In the genomic region with DNA sequence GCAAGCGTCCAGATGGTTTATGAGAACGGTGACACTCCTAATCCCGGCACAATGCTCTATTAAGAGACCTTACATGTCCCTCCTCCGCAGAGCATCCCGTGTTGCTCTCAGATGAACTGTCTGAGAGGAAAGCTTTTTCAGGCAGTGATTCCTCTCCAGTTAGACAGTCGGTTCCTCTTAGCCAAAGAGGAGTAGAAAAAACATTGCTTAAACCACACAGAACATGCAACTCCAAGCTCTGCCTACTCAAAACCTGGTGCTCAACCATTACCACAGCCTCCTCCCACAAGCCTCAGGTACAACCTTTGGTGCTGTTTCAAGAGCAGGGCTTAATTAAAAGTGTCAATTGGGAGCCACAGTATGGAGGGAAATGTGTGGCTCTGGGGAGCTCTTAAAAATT, we compare ENCODE assay signal across 27 mouse cellular contexts.
DNase-seq lines count a peak whose midpoint lies in the region; ATAC-seq lines count a peak whose summit lies in the region.
"Had no signal": no experiment of that assay in that cellular context is flagged by ENCODE, and none has a peak within 500 bp of the region (broad histone marks: within the 10 kb centered on the region; RNA-seq: fewer than 3 reads in every experiment).

No protein-coding gene starts in this region.

- ATAC-seq in hindbrain, embryonic 13.5 days (ENCODE audit: low FRiP score), result no peak
- no peak for ATAC-seq in hindbrain, embryonic 11.5 days (ENCODE audit: low FRiP score)
- ATAC-seq: forebrain, embryonic 14.5 days; liver, embryonic 12.5 days; liver, postnatal 0 days had no signal

- peaks cover 39% of the 10 kb centered on the region for H3K4me1 ChIP-seq in hindbrain, embryonic 13.5 days (replicated peaks)
- H3K4me1 ChIP-seq in hindbrain, embryonic 11.5 days (replicated peaks; ENCODE audit: control insufficient read depth, insufficient read depth, low read length), result no peaks in the 10 kb centered on the region
- H3K4me1 ChIP-seq: liver, embryonic 12.5 days; megakaryocyte, embryonic 14.5 days had no signal

- intact Hi-C loops in left cerebral cortex, postnatal 36 days (cut with DNase I), result loop anchor here (5.0 kb wide), 1 partner anchor 46 kb away; no protein-coding TSS in a partner anchor

- no peak for DNase-seq in hindbrain, embryonic 11.5 days (ENCODE audit: low spot score)
- peak; percentile 34 for DNase-seq in left cerebral cortex, adult 11 months (ENCODE audit: low spot score)
- DNase-seq in left cerebral cortex, postnatal 36 days (ENCODE audit: low spot score in 2 of 2), result no peak
- peak; percentile 34 for DNase-seq in retina, postnatal 1 day
- no peak for DNase-seq in retina, embryonic 14.5 days (ENCODE audit: low spot score)
- DNase-seq in telencephalon, adult 2 months (ENCODE audit: low read depth, low spot score), result peak; percentile 79
- DNase-seq in lung, postnatal 36 days, result no peak
- DNase-seq: adrenal gland, adult 8-10 months; cerebellum, adult 8-10 months; cerebellum, postnatal 25 days; gastrocnemius, adult 2 months; gastrocnemius, postnatal 36 days; heart, adult 18-20 months; heart, postnatal 36 days; kidney, adult 11 months; kidney, postnatal 36 days; liver, postnatal 0 days; lung, postnatal 4 days; thymus, postnatal 14 days had no signal

- H3K9ac ChIP-seq in hindbrain, embryonic 13.5 days, result no peak overlapping the region
- no peak overlapping the region for H3K9ac ChIP-seq in hindbrain, embryonic 11.5 days (ENCODE audit: low read depth, low read length)
- H3K9ac ChIP-seq: hindbrain, embryonic 14.5 days; liver, embryonic 12.5 days; liver, postnatal 0 days; midbrain, embryonic 12.5 days had no signal

- no peaks in the 10 kb centered on the region for H3K9me3 ChIP-seq in hindbrain, embryonic 13.5 days
- H3K9me3 ChIP-seq in hindbrain, embryonic 11.5 days (ENCODE audit: control insufficient read depth, low read length), result no peaks in the 10 kb centered on the region
- H3K9me3 ChIP-seq: liver, embryonic 12.5 days; megakaryocyte, embryonic 14.5 days; midbrain, embryonic 12.5 days had no signal

- peak overlapping the region; percentile 31; the same call in 1 of the 2 replicates for H3K27ac ChIP-seq in hindbrain, embryonic 13.5 days
- no peak overlapping the region for H3K27ac ChIP-seq in hindbrain, embryonic 11.5 days (ENCODE audit: low read depth, low read length)
- H3K27ac ChIP-seq: gastrocnemius, adult 2 months; hindbrain, embryonic 14.5 days; liver, embryonic 12.5 days; midbrain, embryonic 12.5 days had no signal

- no peak overlapping the region for H3K4me2 ChIP-seq in hindbrain, embryonic 13.5 days
- no peak overlapping the region for H3K4me2 ChIP-seq in hindbrain, embryonic 11.5 days (replicated peaks; ENCODE audit: low read depth, low read length)
- H3K4me2 ChIP-seq: heart, embryonic 11.5 days; hindbrain, embryonic 14.5 days; liver, embryonic 12.5 days; midbrain, embryonic 12.5 days had no signal

- 62% methylated on average over 6 of the region's 6 CpGs for WGBS in hindbrain, embryonic 13.5 days
- 75% methylated on average over 6 of the region's 6 CpGs for WGBS in hindbrain, embryonic 11.5 days

- H3K36me3 ChIP-seq in hindbrain, embryonic 13.5 days, result 0 out of 2 replicates have a peak, but pooled peaks cover 3% of the 10 kb centered on the region
- H3K36me3 ChIP-seq in hindbrain, embryonic 11.5 days (ENCODE audit: control insufficient read depth, insufficient read depth, low read length), result no peaks in the 10 kb centered on the region
- H3K36me3 ChIP-seq: G1E; liver, embryonic 12.5 days; midbrain, embryonic 12.5 days had no signal

- no peaks in the 10 kb centered on the region for H3K27me3 ChIP-seq in hindbrain, embryonic 13.5 days
- H3K27me3 ChIP-seq in hindbrain, embryonic 11.5 days (ENCODE audit: control insufficient read depth, insufficient read depth, low read length), result no peaks in the 10 kb centered on the region
- H3K27me3 ChIP-seq: liver, embryonic 12.5 days; midbrain, embryonic 12.5 days had no signal

- H3K4me3 ChIP-seq in hindbrain, embryonic 13.5 days, result no peak overlapping the region
- no peak overlapping the region for H3K4me3 ChIP-seq in hindbrain, embryonic 11.5 days (ENCODE audit: low read depth, low read length)
- H3K4me3 ChIP-seq: gastrocnemius, adult 2 months; liver, embryonic 12.5 days; megakaryocyte, embryonic 14.5 days; midbrain, embryonic 12.5 days had no signal

Comparison
In these comparisons a context has a peak if more than half of its experiments do, and no peak if none do; other contexts are left out.
1. DNase-seq: peak in left cerebral cortex, adult 11 months (single experiment), retina, postnatal 1 day (single experiment) and telencephalon, adult 2 months (single experiment); none in hindbrain, embryonic 11.5 days (single experiment), left cerebral cortex, postnatal 36 days (0 of 2), retina, embryonic 14.5 days (single experiment) and lung, postnatal 36 days (single experiment).